In genomic region chr17:32209752-32210151, GRCm38 (mm10) we compare ENCODE assay signal across 8 mouse cellular contexts. TPM values are rescaled to one million over a fixed set of nuclear protein-coding genes. Genes with fewer than 3 reads are reported as not detected.
A peak's percentile ranks its signal among the peaks of the same experiment; 100 is the strongest.
DNase-seq lines count a peak whose midpoint lies in the region; ATAC-seq and TF ChIP-seq lines count a peak whose summit lies in the region.

No protein-coding gene starts in this region.

- H3K4me2 ChIP-seq in forebrain, postnatal 0 days (ENCODE audit: low read depth) = no peak overlapping the region
- H3K4me2 ChIP-seq in forebrain, embryonic 12.5 days = no peak overlapping the region
- H3K4me2 ChIP-seq in stomach, embryonic 15.5 days = no peak overlapping the region

- no peak overlapping the region for H3K27ac ChIP-seq in forebrain, postnatal 0 days (ENCODE audit: low read depth, low read length)
- H3K27ac ChIP-seq in forebrain, embryonic 12.5 days = no peak overlapping the region
- H3K27ac ChIP-seq in stomach, embryonic 15.5 days = peak overlapping the region; percentile 72

- intact Hi-C loops in heart, postnatal 14 days (cut with DNase I) = loop anchor here (1.0 to 10.0 kb wide), 5 partner anchors 47 to 525 kb away; no protein-coding TSS in a partner anchor

- H3K4me1 ChIP-seq in forebrain, postnatal 0 days (ENCODE audit: insufficient read depth) = no peaks in the 10 kb centered on the region
- no peaks in the 10 kb centered on the region for H3K4me1 ChIP-seq in forebrain, embryonic 12.5 days
- peaks cover 14% of the 10 kb centered on the region; the same call in 1 of the 2 replicates for H3K4me1 ChIP-seq in stomach, embryonic 15.5 days

- WGBS in forebrain, postnatal 0 days = 25% methylated on average over 3 of the region's 3 CpGs
- WGBS in forebrain, embryonic 12.5 days = 47% methylated on average over 3 of the region's 3 CpGs
- WGBS in stomach, embryonic 15.5 days = 38% methylated on average over 3 of the region's 3 CpGs

- no peaks in the 10 kb centered on the region for H3K9me3 ChIP-seq in forebrain, postnatal 0 days (ENCODE audit: low read length)
- H3K9me3 ChIP-seq in forebrain, embryonic 12.5 days = no peaks in the 10 kb centered on the region
- H3K9me3 ChIP-seq in stomach, embryonic 15.5 days = no peaks in the 10 kb centered on the region

- peaks cover 85% of the 10 kb centered on the region for H3K36me3 ChIP-seq in forebrain, postnatal 0 days (ENCODE audit: insufficient read depth)
- H3K36me3 ChIP-seq in forebrain, embryonic 12.5 days (replicated peaks) = peaks cover 92% of the 10 kb centered on the region
- H3K36me3 ChIP-seq in stomach, embryonic 15.5 days = peaks cover 54% of the 10 kb centered on the region

- peak; percentile 80 for TF ChIP-seq CTCF in forebrain, postnatal 0 days (IDR thresholded peaks at IDR 0.05; ENCODE audit: low read depth)

- H3K9ac ChIP-seq in forebrain, postnatal 0 days = no peak overlapping the region
- H3K9ac ChIP-seq in forebrain, embryonic 12.5 days = no peak overlapping the region
- H3K9ac ChIP-seq in stomach, embryonic 15.5 days = no peak overlapping the region

- H3K4me3 ChIP-seq in forebrain, postnatal 0 days (ENCODE audit: low read depth, low read length) = no peak overlapping the region
- no peak overlapping the region for H3K4me3 ChIP-seq in forebrain, embryonic 12.5 days (replicated peaks)
- no peak overlapping the region for H3K4me3 ChIP-seq in stomach, embryonic 15.5 days (replicated peaks)

- ATAC-seq in forebrain, postnatal 0 days = 0 out of 2 replicates have a peak, but pooled peaks have one; percentile 25
- ATAC-seq in forebrain, embryonic 12.5 days (ENCODE audit: low FRiP score) = no peak
- ATAC-seq in common myeloid progenitor, adult 5-6 weeks (replicated peaks; ENCODE audit: low read depth, poor library complexity, severe bottlenecking) = peak; percentile 58; the same call in 1 of the 2 replicates
- peak; percentile 45; the same call in 1 of the 2 replicates for ATAC-seq in stomach, embryonic 15.5 days (ENCODE audit: insufficient read depth, low FRiP score, low read depth)

- no peaks in the 10 kb centered on the region for H3K27me3 ChIP-seq in forebrain, postnatal 0 days (ENCODE audit: insufficient read depth, low read length)
- H3K27me3 ChIP-seq in forebrain, embryonic 12.5 days = no peaks in the 10 kb centered on the region
- H3K27me3 ChIP-seq in stomach, embryonic 15.5 days (replicated peaks) = no peaks in the 10 kb centered on the region

- peak; percentile 48 for DNase-seq in forebrain, postnatal 0 days
- DNase-seq in Muller cell, postnatal 12 days (ENCODE audit: inconsistent ontology term) = peak; percentile 34
- peak; percentile 76 to 87 for DNase-seq in heart, postnatal 14 days
- peak; percentile 22 for DNase-seq in layer of hippocampus, adult 9-11 months
- peak; percentile 59 for DNase-seq in mesoderm, embryonic 11.5 days (ENCODE audit: low read depth, low spot score)

RNA-seq across cellular contexts. Expression of gene Ephx3, which starts 20.4 kb away (rescaled TPM):
- 0.29 TPM in 1 of 2 replicates, not detected in the other for total RNA-seq in forebrain, postnatal 0 days (2014; rRNA removed)
- polyA plus RNA-seq in forebrain, postnatal 0 days (2015; fragmentation: Nextera tagmentation; extraction: Ambion mirVana) = 0.08 and 0.11 TPM in 2 replicates
- polyA plus RNA-seq in forebrain, embryonic 12.5 days (2016; fragmentation: Nextera tagmentation; extraction: Ambion mirVana) = 0.15 TPM in 1 of 2 replicates, not detected in the other
- not detected in 2 replicates for total RNA-seq in common myeloid progenitor, adult 5-6 weeks (2017)
- under 1 TPM; 0.88 to 0.95 TPM for total RNA-seq in heart, postnatal 14 days (2021)
- 1.5 and 5.0 TPM in 2 replicates for polyA plus RNA-seq in stomach, embryonic 15.5 days (2015; fragmentation: Nextera tagmentation; extraction: Ambion mirVana)

RNA-seq across cellular contexts. Expression of gene Notch3, which starts 43.1 kb away (rescaled TPM):
- 13.5 and 22.5 TPM in 2 replicates for total RNA-seq in forebrain, postnatal 0 days (2014; rRNA removed)
- polyA plus RNA-seq in forebrain, postnatal 0 days (2015; fragmentation: Nextera tagmentation; extraction: Ambion mirVana) = 2.3 and 3.3 TPM in 2 replicates
- 21.4 and 24.4 TPM in 2 replicates for polyA plus RNA-seq in forebrain, embryonic 12.5 days (2016; fragmentation: Nextera tagmentation; extraction: Ambion mirVana)
- total RNA-seq in common myeloid progenitor, adult 5-6 weeks (2017) = 0.05 and 0.18 TPM in 2 replicates
- total RNA-seq in heart, postnatal 14 days (2021) = 10 to 100 TPM; 43.3 to 44.2 TPM
- polyA plus RNA-seq in stomach, embryonic 15.5 days (2015; fragmentation: Nextera tagmentation; extraction: Ambion mirVana) = 13.1 and 14.2 TPM in 2 replicates

Comparison
In these comparisons a context has a peak if more than half of its experiments do, and no peak if none do; other contexts are left out.
1. DNase-seq: peak in every context shown above with its lines; median percentile 82 in heart, postnatal 14 days; 59 in mesoderm, embryonic 11.5 days; 48 in forebrain, postnatal 0 days; 34 in Muller cell, postnatal 12 days; 22 in layer of hippocampus, adult 9-11 months.
2. RNA of gene Notch3, which starts 43.1 kb away (total RNA-seq): 43.3 to 44.2 TPM in heart, postnatal 14 days and 13.5 to 22.5 TPM in forebrain, postnatal 0 days; 0.05 to 0.18 TPM in common myeloid progenitor, adult 5-6 weeks; every median in the first group is over 10 times any median in the second.